Mouse (Mus musculus) lung, postnatal 0 days (tissue): ENCODE results near the gene Slc1a2.

Experiments
- CTCF ChIP-seq: IDR thresholded peaks from 2 replicates; pipeline ENCODE4 v1.5.1; 2016; ENCODE audit warnings: antibody characterized with exemption, mild to moderate bottlenecking
- EP300 ChIP-seq: IDR thresholded peaks from 2 replicates; pipeline ENCODE4 v1.6.1; 2016; ENCODE audit warnings: antibody characterized with exemption, mild to moderate bottlenecking, control low read depth

- TF ChIP-seq CTCF (no peak), EP300 (no peak)
Observed at GRCm38 (mm10) chr2:102772276-102772675, 113.8 kb downstream of the Slc1a2 start.
